Mouse (Mus musculus): ENCODE results near the gene Svs5.

Gene Svs5

GRCm38 (mm10) chr2:164377478-164378426 is 45.2 kb downstream of the Svs5 start:
- DNase-seq (ENCODE audit: low spot score) = no peak

- DNase-seq (ENCODE audit: low spot score) = no peak
These were observed 49.2 kb downstream of the Svs5 start for GRCm38 (mm10) chr2:164381726-164382125.

- DNase-seq (ENCODE audit: low spot score) = no peak
These were observed 50.4 kb downstream of the Svs5 start for GRCm38 (mm10) chr2:164382971-164383370.

Measured in urinary bladder, postnatal 14 days (tissue).